Mouse (Mus musculus) small intestine, adult 2 months (tissue): Measurements from ENCODE around the gene Vps52.

Source experiments
- CTCF ChIP-seq: fragments of 200-500 bp; IDR thresholded peaks from 2 replicates; pipeline ENCODE4 v1.5.1; 2012; ENCODE audit warnings: low read depth, mild to moderate bottlenecking, control low read depth, inconsistent platforms, low read length, moderate library complexity, mixed read lengths; ENCODE audit not compliant: insufficient replicate concordance, insufficient read length; ENCODE audit errors: extremely low read depth
- POLR2A ChIP-seq: fragments of 200-500 bp; IDR thresholded peaks from 2 replicates; pipeline ENCODE4 v1.6.1; 2012; ENCODE audit warnings: low read depth, mild to moderate bottlenecking, control low read depth, inconsistent platforms, low read length, moderate library complexity

- TF ChIP-seq CTCF (no peak), POLR2A (no peak)
Observed at GRCm38 (mm10) chr17:33954646-33955554, 712 bp upstream of the Vps52 start.
